Mouse (Mus musculus): Measurements from ENCODE around the gene Tgfbr1. TPM values are rescaled to one million over a fixed set of nuclear protein-coding genes. Genes with fewer than 3 reads are reported as not detected.

Tgfbr1 gene
- polyA plus RNA-seq, 1 experiment from 2014 or later: 43.1 TPM

GRCm38 (mm10) chr4:47399824-47400223 lies 46.8 kb downstream of the Tgfbr1 start:
- H3K9me3 ChIP-seq (replicated peaks; ENCODE audit: control insufficient read depth, low read length): no peaks in the 10 kb centered on the region
- peak; percentile 46 for DNase-seq (ENCODE audit: low spot score)

GRCm38 (mm10) chr4:47400314-47400713 lies 47.3 kb downstream of the Tgfbr1 start:
- H3K36me3 ChIP-seq (ENCODE audit: control insufficient read depth, insufficient read depth, low read length): peaks cover 43% of the 10 kb centered on the region
- no peak for DNase-seq (ENCODE audit: low spot score)

More at GRCm38 (mm10) chr4:47399824-47400223, 46.8 kb downstream of the Tgfbr1 start:
- Histone ChIP-seq H3K36me3 (ENCODE audit: control insufficient read depth, insufficient read depth, low read length) (peaks cover 42% of the 10 kb centered on the region), H3K9ac (ENCODE audit: low read length) (no peak overlapping the region), H3K27me3 (replicated peaks; ENCODE audit: control insufficient read depth, insufficient read depth, low read length) (no peaks in the 10 kb centered on the region), H3K27ac (ENCODE audit: low read depth, low read length) (no peak overlapping the region), H3K4me2 (ENCODE audit: low read length) (no peak overlapping the region), H3K4me3 (ENCODE audit: low read depth, low read length) (no peak overlapping the region), H3K4me1 (ENCODE audit: control insufficient read depth, insufficient read depth, low read length) (no peaks in the 10 kb centered on the region)
- no peak for ATAC-seq

GRCm38 (mm10) chr4:47402200-47402599 lies 49.2 kb downstream of the Tgfbr1 start:
- H3K36me3 ChIP-seq (ENCODE audit: control insufficient read depth, insufficient read depth, low read length): peaks cover 51% of the 10 kb centered on the region
- no peaks in the 10 kb centered on the region for H3K4me1 ChIP-seq (ENCODE audit: control insufficient read depth, insufficient read depth, low read length)
- H3K9me3 ChIP-seq (replicated peaks; ENCODE audit: control insufficient read depth, low read length): no peaks in the 10 kb centered on the region
- no peak overlapping the region for H3K9ac ChIP-seq (ENCODE audit: low read length)
- H3K4me3 ChIP-seq (ENCODE audit: low read depth, low read length): no peak overlapping the region
- no peak for DNase-seq (ENCODE audit: low spot score)
- no peaks in the 10 kb centered on the region for H3K27me3 ChIP-seq (replicated peaks; ENCODE audit: control insufficient read depth, insufficient read depth, low read length)
- ATAC-seq: no peak
- no peak overlapping the region for H3K27ac ChIP-seq (ENCODE audit: low read depth, low read length)
- no peak overlapping the region for H3K4me2 ChIP-seq (ENCODE audit: low read length)

More at GRCm38 (mm10) chr4:47400314-47400713, 47.3 kb downstream of the Tgfbr1 start:
- Histone ChIP-seq H3K27me3 (replicated peaks; ENCODE audit: control insufficient read depth, insufficient read depth, low read length) (no peaks in the 10 kb centered on the region), H3K4me3 (ENCODE audit: low read depth, low read length) (no peak overlapping the region), H3K4me1 (ENCODE audit: control insufficient read depth, insufficient read depth, low read length) (no peaks in the 10 kb centered on the region), H3K27ac (ENCODE audit: low read depth, low read length) (no peak overlapping the region), H3K9ac (ENCODE audit: low read length) (no peak overlapping the region), H3K4me2 (ENCODE audit: low read length) (no peak overlapping the region), H3K9me3 (replicated peaks; ENCODE audit: control insufficient read depth, low read length) (no peaks in the 10 kb centered on the region)
- WGBS: 89% methylated on average over 4 of the region's 4 CpGs
- ATAC-seq: no peak

GRCm38 (mm10) chr4:47404536-47404935 lies 51.5 kb downstream of the Tgfbr1 start:
- peaks cover 44% of the 10 kb centered on the region for H3K36me3 ChIP-seq (ENCODE audit: control insufficient read depth, insufficient read depth, low read length)
- H3K27ac ChIP-seq (ENCODE audit: low read depth, low read length): no peak overlapping the region
- no peak for DNase-seq (ENCODE audit: low spot score)
- no peaks in the 10 kb centered on the region for H3K27me3 ChIP-seq (replicated peaks; ENCODE audit: control insufficient read depth, insufficient read depth, low read length)
- no peak overlapping the region for H3K4me3 ChIP-seq (ENCODE audit: low read depth, low read length)
- WGBS: 89% methylated on average over 2 of the region's 2 CpGs
- H3K9ac ChIP-seq (ENCODE audit: low read length): no peak overlapping the region
- no peaks in the 10 kb centered on the region for H3K9me3 ChIP-seq (replicated peaks; ENCODE audit: control insufficient read depth, low read length)
- no peak for ATAC-seq
- no peaks in the 10 kb centered on the region for H3K4me1 ChIP-seq (ENCODE audit: control insufficient read depth, insufficient read depth, low read length)
- no peak overlapping the region for H3K4me2 ChIP-seq (ENCODE audit: low read length)

- H3K9ac ChIP-seq (ENCODE audit: low read length): no peak overlapping the region
- H3K4me1 ChIP-seq (ENCODE audit: control insufficient read depth, insufficient read depth, low read length): no peaks in the 10 kb centered on the region
- ATAC-seq (no peak), DNase-seq (ENCODE audit: low spot score) (no peak)
- H3K9me3 ChIP-seq (replicated peaks; ENCODE audit: control insufficient read depth, low read length): no peaks in the 10 kb centered on the region
- H3K4me3 ChIP-seq (ENCODE audit: low read depth, low read length): no peak overlapping the region
- H3K4me2 ChIP-seq (ENCODE audit: low read length): no peak overlapping the region
- 94% methylated on average over 2 of the region's 2 CpGs for WGBS
- peaks cover 55% of the 10 kb centered on the region for H3K36me3 ChIP-seq (ENCODE audit: control insufficient read depth, insufficient read depth, low read length)
- no peak overlapping the region for H3K27ac ChIP-seq (ENCODE audit: low read depth, low read length)
- no peaks in the 10 kb centered on the region for H3K27me3 ChIP-seq (replicated peaks; ENCODE audit: control insufficient read depth, insufficient read depth, low read length)
Observed at GRCm38 (mm10) chr4:47407161-47407560, 54.1 kb downstream of the Tgfbr1 start.

GRCm38 (mm10) chr4:47417871-47418270 lies 64.8 kb downstream of the Tgfbr1 start:
- DNase-seq (ENCODE audit: low spot score) (no peak), ATAC-seq (no peak)
- H3K36me3 ChIP-seq (ENCODE audit: control insufficient read depth, insufficient read depth, low read length): peaks cover 6% of the 10 kb centered on the region; the same call in 1 of the 2 replicates

GRCm38 (mm10) chr4:47419268-47419973 lies 66.4 kb downstream of the Tgfbr1 start:
- Histone ChIP-seq H3K4me1 (ENCODE audit: control insufficient read depth, insufficient read depth, low read length) (no peaks in the 10 kb centered on the region), H3K27ac (ENCODE audit: low read depth, low read length) (no peak overlapping the region), H3K9ac (ENCODE audit: low read length) (no peak overlapping the region), H3K4me2 (ENCODE audit: low read length) (no peak overlapping the region), H3K4me3 (ENCODE audit: low read depth, low read length) (no peak overlapping the region), H3K36me3 (ENCODE audit: control insufficient read depth, insufficient read depth, low read length) (no peaks in the 10 kb centered on the region), H3K27me3 (replicated peaks; ENCODE audit: control insufficient read depth, insufficient read depth, low read length) (no peaks in the 10 kb centered on the region), H3K9me3 (replicated peaks; ENCODE audit: control insufficient read depth, low read length) (no peaks in the 10 kb centered on the region)
- ATAC-seq: peak; percentile 38; the same call in 1 of the 2 replicates
- 22% methylated on average over 9 of the region's 9 CpGs for WGBS
- peak; percentile 80 for DNase-seq (ENCODE audit: low spot score)

More at GRCm38 (mm10) chr4:47417871-47418270, 64.8 kb downstream of the Tgfbr1 start:
- H3K27ac ChIP-seq (ENCODE audit: low read depth, low read length): no peak overlapping the region
- no peaks in the 10 kb centered on the region for H3K9me3 ChIP-seq (replicated peaks; ENCODE audit: control insufficient read depth, low read length)
- H3K9ac ChIP-seq (ENCODE audit: low read length): no peak overlapping the region
- no peak overlapping the region for H3K4me3 ChIP-seq (ENCODE audit: low read depth, low read length)
- H3K27me3 ChIP-seq (replicated peaks; ENCODE audit: control insufficient read depth, insufficient read depth, low read length): no peaks in the 10 kb centered on the region
- H3K4me2 ChIP-seq (ENCODE audit: low read length): no peak overlapping the region
- no peaks in the 10 kb centered on the region for H3K4me1 ChIP-seq (ENCODE audit: control insufficient read depth, insufficient read depth, low read length)
- 77% methylated on average over 3 of the region's 3 CpGs for WGBS

- H3K4me1 ChIP-seq (ENCODE audit: control insufficient read depth, insufficient read depth, low read length): no peaks in the 10 kb centered on the region
- DNase-seq (ENCODE audit: low spot score) (no peak), ATAC-seq (no peak)
- no peaks in the 10 kb centered on the region for H3K36me3 ChIP-seq (ENCODE audit: control insufficient read depth, insufficient read depth, low read length)
- no peaks in the 10 kb centered on the region for H3K9me3 ChIP-seq (replicated peaks; ENCODE audit: control insufficient read depth, low read length)
- H3K9ac ChIP-seq (ENCODE audit: low read length): no peak overlapping the region
- WGBS: 19% methylated on average over 7 of the region's 7 CpGs
- no peaks in the 10 kb centered on the region for H3K27me3 ChIP-seq (replicated peaks; ENCODE audit: control insufficient read depth, insufficient read depth, low read length)
- H3K27ac ChIP-seq (ENCODE audit: low read depth, low read length): no peak overlapping the region
- H3K4me3 ChIP-seq (ENCODE audit: low read depth, low read length): no peak overlapping the region
- no peak overlapping the region for H3K4me2 ChIP-seq (ENCODE audit: low read length)
Observed at GRCm38 (mm10) chr4:47420191-47420590, 67.2 kb downstream of the Tgfbr1 start.

GRCm38 (mm10) chr4:47422194-47422593 lies 69.2 kb downstream of the Tgfbr1 start:
- H3K9me3 ChIP-seq (replicated peaks; ENCODE audit: control insufficient read depth, low read length): no peaks in the 10 kb centered on the region
- 16% methylated on average over 3 of the region's 3 CpGs for WGBS
- no peaks in the 10 kb centered on the region for H3K27me3 ChIP-seq (replicated peaks; ENCODE audit: control insufficient read depth, insufficient read depth, low read length)

More at GRCm38 (mm10) chr4:47422194-47422593, 69.2 kb downstream of the Tgfbr1 start:
- DNase-seq (ENCODE audit: low spot score): no peak
- Histone ChIP-seq H3K4me2 (ENCODE audit: low read length) (no peak overlapping the region), H3K27ac (ENCODE audit: low read depth, low read length) (no peak overlapping the region), H3K36me3 (ENCODE audit: control insufficient read depth, insufficient read depth, low read length) (no peaks in the 10 kb centered on the region), H3K4me3 (ENCODE audit: low read depth, low read length) (no peak overlapping the region), H3K4me1 (ENCODE audit: control insufficient read depth, insufficient read depth, low read length) (no peaks in the 10 kb centered on the region), H3K9ac (ENCODE audit: low read length) (no peak overlapping the region)
- ATAC-seq: no peak
